Mouse (Mus musculus) heart, adult 9 months (tissue): ENCODE measurements around the gene Lad1.

Source experiments
- DNase-seq, 2 experiments: peaks; one replicate each; pipeline ENCODE4 v3.0.0; 2022; ENCODE audit warnings: low spot score in 2 of 2

Gene Lad1

DNA sequence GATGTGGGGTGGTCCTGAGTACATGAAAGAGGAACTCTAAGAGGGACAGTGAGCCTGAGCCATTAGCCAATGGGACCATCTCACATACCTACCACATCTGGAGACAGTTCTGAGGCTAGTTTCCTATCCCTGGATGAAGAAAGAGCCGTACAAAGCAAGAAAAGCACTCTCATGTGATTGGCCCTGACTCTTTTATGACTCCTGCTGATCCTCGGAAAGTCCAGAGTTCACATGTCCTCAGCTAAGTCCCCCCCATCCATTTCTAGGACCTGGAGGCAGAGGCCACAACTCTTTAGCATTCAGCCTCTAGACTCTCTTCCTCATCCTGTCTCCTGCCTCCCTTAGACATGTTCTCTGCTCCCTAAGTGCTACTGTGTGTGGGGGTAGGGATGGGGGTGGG is 58.9 kb downstream of the Lad1 start:
- DNase-seq: no peak

DNA sequence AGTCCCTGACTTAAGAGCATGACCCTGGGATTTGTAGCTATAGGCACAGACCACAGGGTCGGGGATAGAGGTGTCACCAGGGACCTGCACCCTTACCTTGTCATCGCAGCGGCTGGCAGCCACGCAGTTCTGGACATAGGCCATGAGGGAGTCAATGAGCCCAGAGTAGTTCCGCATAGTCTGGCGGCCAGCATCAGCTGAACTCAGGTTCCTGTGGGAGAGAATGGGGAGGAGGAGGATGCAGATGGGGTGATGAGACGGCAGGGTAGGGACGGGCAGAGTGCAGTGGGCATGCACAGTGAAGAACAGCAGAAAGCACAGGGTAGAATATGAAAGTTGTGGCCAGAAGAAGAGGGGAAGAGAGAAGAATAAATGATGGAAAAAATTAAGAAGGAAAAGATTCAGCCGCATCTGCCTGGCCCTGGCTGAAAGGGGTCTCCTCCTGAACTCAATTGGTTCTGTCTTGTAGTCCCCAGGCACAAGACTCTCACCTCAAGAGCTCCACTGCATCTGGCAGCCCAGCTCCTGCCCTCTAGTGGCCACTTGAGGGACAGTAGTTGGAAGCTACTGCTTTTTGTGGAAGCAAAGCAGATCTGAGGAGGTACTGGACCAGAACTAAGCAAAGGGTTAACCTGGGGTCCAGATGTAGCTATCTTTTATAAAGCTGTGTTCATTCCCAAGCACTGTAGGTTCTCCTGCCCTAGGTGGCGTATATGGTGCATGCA is 64.1 kb downstream of the Lad1 start:
- no peak for DNase-seq
